ENCODE assay signal across 8 mouse cellular contexts in the genomic region with DNA sequence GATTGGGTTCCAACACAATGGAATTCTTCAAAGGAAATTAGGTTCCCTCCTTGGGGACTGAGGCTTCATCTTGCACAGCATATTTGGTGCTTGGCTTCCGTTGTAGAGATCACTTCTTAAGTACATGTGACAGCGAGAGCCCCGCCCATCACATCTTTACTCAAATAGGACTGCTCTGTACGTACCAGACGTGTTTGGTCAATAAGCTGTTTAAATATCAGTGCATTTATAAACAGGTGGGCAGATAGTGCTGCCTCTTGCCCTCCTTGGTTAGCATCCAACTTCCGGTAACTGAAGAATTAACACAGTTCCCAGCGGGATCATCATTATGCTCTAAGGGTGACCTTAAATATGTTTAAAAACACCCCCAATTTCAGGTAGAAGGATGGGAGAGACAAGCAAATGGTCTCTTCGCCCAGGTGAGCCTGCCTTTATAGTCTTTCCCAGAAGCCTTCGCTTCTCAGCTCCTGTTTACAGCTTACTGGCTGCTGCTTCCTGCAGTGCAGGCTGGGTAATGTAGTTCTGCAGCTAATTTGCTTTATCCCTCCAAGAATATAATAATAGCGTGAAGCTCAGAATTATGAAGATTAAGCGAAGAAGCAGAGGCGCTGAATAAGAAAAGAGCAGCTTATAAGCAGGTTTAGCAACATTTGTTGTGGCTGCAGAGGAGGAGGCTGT.
A peak's percentile ranks its signal among the peaks of the same experiment; 100 is the strongest.
DNase-seq lines count a peak whose midpoint lies in the region; ATAC-seq and TF ChIP-seq lines count a peak whose summit lies in the region.

No protein-coding gene starts in this region.

- no peak for TF ChIP-seq POLR2A in brain, embryonic 14.5 days (IDR thresholded peaks at IDR 0.05; ENCODE audit: borderline replicate concordance, extremely low read depth, insufficient read depth, insufficient read length, poor library complexity, severe bottlenecking)

- H3K36me3 ChIP-seq in heart, embryonic 10.5 days, result no peaks in the 10 kb centered on the region
- H3K36me3 ChIP-seq in forebrain, postnatal 0 days (ENCODE audit: insufficient read depth), result no peaks in the 10 kb centered on the region
- H3K36me3 ChIP-seq in midbrain, embryonic 15.5 days (replicated peaks), result no peaks in the 10 kb centered on the region

- H3K27me3 ChIP-seq in heart, embryonic 10.5 days (ENCODE audit: insufficient read depth, poor library complexity, severe bottlenecking), result no peaks in the 10 kb centered on the region
- no peaks in the 10 kb centered on the region for H3K27me3 ChIP-seq in forebrain, postnatal 0 days (ENCODE audit: insufficient read depth, low read length)
- H3K27me3 ChIP-seq in midbrain, embryonic 15.5 days (replicated peaks), result no peaks in the 10 kb centered on the region

- peak overlapping the region; percentile 7; the same call in 1 of the 2 replicates for H3K9ac ChIP-seq in forebrain, postnatal 0 days
- 0 out of 2 replicates have a peak overlapping the region, but pooled peaks have one; percentile 4 for H3K9ac ChIP-seq in midbrain, embryonic 15.5 days

- peaks cover 10% of the 10 kb centered on the region for H3K4me1 ChIP-seq in heart, embryonic 10.5 days
- H3K4me1 ChIP-seq in forebrain, postnatal 0 days (ENCODE audit: insufficient read depth), result 0 out of 2 replicates have a peak, but pooled peaks cover 16% of the 10 kb centered on the region
- H3K4me1 ChIP-seq in midbrain, embryonic 15.5 days, result peaks cover 11% of the 10 kb centered on the region

- H3K4me2 ChIP-seq in forebrain, postnatal 0 days (ENCODE audit: low read depth), result peak overlapping the region; percentile 27
- H3K4me2 ChIP-seq in midbrain, embryonic 15.5 days, result peak overlapping the region; percentile 36

- intact Hi-C loops in heart, postnatal 36 days (cut with DNase I), result no loop called here

- H3K9me3 ChIP-seq in heart, embryonic 10.5 days, result no peaks in the 10 kb centered on the region
- H3K9me3 ChIP-seq in forebrain, postnatal 0 days (ENCODE audit: low read length), result no peaks in the 10 kb centered on the region
- no peaks in the 10 kb centered on the region for H3K9me3 ChIP-seq in midbrain, embryonic 15.5 days

- peak overlapping the region; percentile 9; the same call in 1 of the 2 replicates for H3K4me3 ChIP-seq in heart, embryonic 10.5 days
- peak overlapping the region; percentile 19; the same call in 1 of the 2 replicates for H3K4me3 ChIP-seq in forebrain, postnatal 0 days (ENCODE audit: low read depth, low read length)
- H3K4me3 ChIP-seq in layer of hippocampus, adult 2 months, result peak overlapping the region; percentile 52
- H3K4me3 ChIP-seq in midbrain, embryonic 15.5 days, result peak overlapping the region; percentile 11; the same call in 1 of the 2 replicates

- peak; percentile 85 for ATAC-seq in forebrain, postnatal 0 days
- ATAC-seq in midbrain, embryonic 15.5 days (replicated peaks), result peak; percentile 87
- ATAC-seq in megakaryocyte, adult 5-6 weeks (ENCODE audit: poor library complexity, severe bottlenecking), result no peak

- DNase-seq in heart, embryonic 10.5 days (ENCODE audit: low spot score), result no peak
- no peak for DNase-seq in heart, postnatal 36 days
- DNase-seq in brain, embryonic 14.5 days (ENCODE audit: low read depth), result peak; percentile 81
- peak; percentile 79 for DNase-seq in forebrain, postnatal 0 days
- peak; percentile 54 to 71 for DNase-seq in layer of hippocampus, adult 2 months (ENCODE audit: low spot score in 2 of 2)
- DNase-seq in spleen, postnatal 14 days (ENCODE audit: low spot score in 2 of 2), result no peak

- TF ChIP-seq CTCF in brain, embryonic 14.5 days (IDR thresholded peaks at IDR 0.05; ENCODE audit: borderline replicate concordance, extremely low read depth, insufficient read depth, insufficient read length), result no peak
- no peak for TF ChIP-seq CTCF in forebrain, postnatal 0 days (IDR thresholded peaks at IDR 0.05; ENCODE audit: low read depth)
- peak; percentile 41 for TF ChIP-seq CTCF in layer of hippocampus, adult 2 months (conservative IDR thresholded peaks at IDR 0.05)

- no peak overlapping the region for H3K27ac ChIP-seq in heart, embryonic 10.5 days
- no peak overlapping the region for H3K27ac ChIP-seq in forebrain, postnatal 0 days (ENCODE audit: low read depth, low read length)
- peak overlapping the region; percentile 83 for H3K27ac ChIP-seq in layer of hippocampus, adult 2 months
- no peak overlapping the region for H3K27ac ChIP-seq in midbrain, embryonic 15.5 days

- WGBS in heart, embryonic 10.5 days, result 57% methylated on average over 12 of the region's 12 CpGs
- 63% methylated on average over 12 of the region's 12 CpGs for WGBS in forebrain, postnatal 0 days
- WGBS in midbrain, embryonic 15.5 days, result 61% methylated on average over 12 of the region's 12 CpGs

Comparison
In these comparisons a context has a peak if more than half of its experiments do, and no peak if none do; other contexts are left out.
1. DNase-seq: peak in brain, embryonic 14.5 days (single experiment), forebrain, postnatal 0 days (single experiment) and layer of hippocampus, adult 2 months (2 of 2); none in heart, embryonic 10.5 days (single experiment), heart, postnatal 36 days (0 of 2) and spleen, postnatal 14 days (0 of 2).
2. Peak in every context shown above with its lines, with median percentiles within 50 percentile points of each other: H3K4me3 ChIP-seq.